Comparison of ENCODE assay signal across 9 mouse cellular contexts in genomic region chr13:42818378-42818777, GRCm38 (mm10).
A peak's percentile ranks its signal among the peaks of the same experiment; 100 is the strongest.
DNase-seq lines count a peak whose midpoint lies in the region; ATAC-seq and TF ChIP-seq lines count a peak whose summit lies in the region.
"Had no signal": no experiment of that assay in that cellular context is flagged by ENCODE, and none has a peak within 500 bp of the region (broad histone marks: within the 10 kb centered on the region; RNA-seq: fewer than 3 reads in every experiment).

No protein-coding gene starts in this region.

- no peak for ATAC-seq in heart, embryonic 11.5 days (replicated peaks; ENCODE audit: insufficient number of reproducible peaks, low FRiP score, low TSS enrichment)

- H3K4me2 ChIP-seq in heart, embryonic 11.5 days, result no peak overlapping the region
- H3K4me2 ChIP-seq: limb, embryonic 12.5 days had no signal

- H3K4me1 ChIP-seq in heart, adult 2 months (ENCODE audit: control insufficient read depth, insufficient read depth, low read length), result no peaks in the 10 kb centered on the region
- peaks cover 5% of the 10 kb centered on the region; the same call in 1 of the 2 replicates for H3K4me1 ChIP-seq in heart, embryonic 11.5 days (ENCODE audit: control insufficient read depth, insufficient read depth, low read length)
- H3K4me1 ChIP-seq: limb, embryonic 12.5 days had no signal

- 41% methylated on average over 10 of the region's 10 CpGs for WGBS in heart, adult 2 months
- WGBS in heart, embryonic 11.5 days (ENCODE audit: insufficient replicate concordance), result 43% methylated on average over 10 of the region's 10 CpGs

- intact Hi-C loops in heart, adult 2 months (cut with DNase I), result no loop called here

- TF ChIP-seq EP300 in heart, adult 2 months (IDR thresholded peaks at IDR 0.05; ENCODE audit: insufficient read depth, low read depth, low read length), result 0 out of 2 replicates have a peak, but pooled peaks have one; percentile 32

- no peak overlapping the region for H3K27ac ChIP-seq in heart, adult 2 months
- no peak overlapping the region for H3K27ac ChIP-seq in heart, embryonic 11.5 days (ENCODE audit: low read depth, low read length)
- H3K27ac ChIP-seq: limb, embryonic 12.5 days had no signal

- no peak overlapping the region for H3K4me3 ChIP-seq in heart, adult 2 months
- H3K4me3 ChIP-seq in heart, embryonic 11.5 days (ENCODE audit: low read depth, low read length), result no peak overlapping the region
- H3K4me3 ChIP-seq: limb, embryonic 12.5 days had no signal

- peaks cover 3% of the 10 kb centered on the region; the same call in 1 of the 2 replicates for H3K27me3 ChIP-seq in heart, adult 2 months (ENCODE audit: control insufficient read depth, insufficient read depth, low read length)
- H3K27me3 ChIP-seq in heart, embryonic 11.5 days (ENCODE audit: control insufficient read depth, insufficient read depth, low read length), result no peaks in the 10 kb centered on the region

- H3K79me2 ChIP-seq in heart, adult 2 months (replicated peaks; ENCODE audit: control insufficient read depth, insufficient read depth, low read length), result no peaks in the 10 kb centered on the region

- 0 out of 2 replicates have a peak, but pooled peaks cover 2% of the 10 kb centered on the region for H3K9me3 ChIP-seq in heart, embryonic 11.5 days (replicated peaks; ENCODE audit: control insufficient read depth, low read length)

- H3K36me3 ChIP-seq in heart, adult 2 months (ENCODE audit: control insufficient read depth, insufficient read depth, low read length), result no peaks in the 10 kb centered on the region
- H3K36me3 ChIP-seq in heart, embryonic 11.5 days (ENCODE audit: control insufficient read depth, insufficient read depth, low read length), result no peaks in the 10 kb centered on the region
- H3K36me3 ChIP-seq: limb, embryonic 12.5 days had no signal

- peak; percentile 78 for TF ChIP-seq CTCF in heart, adult 2 months (IDR thresholded peaks at IDR 0.05)

- TF ChIP-seq POLR2A in heart, adult 2 months (IDR thresholded peaks at IDR 0.05; ENCODE audit: insufficient read depth, low read depth, low read length), result no peak

- DNase-seq in heart, adult 2 months, result peak; percentile 49 to 76
- peak; percentile 66 for DNase-seq in A20 (ENCODE audit: low read depth, low spot score)
- DNase-seq in adrenal gland, adult 18-20 months (ENCODE audit: low spot score in 2 of 2), result peak; percentile 70
- DNase-seq in embryo, embryonic 10.5 days (ENCODE audit: low spot score), result peak; percentile 81
- DNase-seq in kidney, postnatal 14 days, result peak; percentile 65
- DNase-seq in natural killer cell, adult 2 months (ENCODE audit: low spot score in 2 of 2), result peak; percentile 16 to 47
- peak; percentile 81 for DNase-seq in thymus, postnatal 4 days

- no peak overlapping the region for H3K9ac ChIP-seq in heart, adult 2 months (ENCODE audit: low read depth, low read length)
- no peak overlapping the region for H3K9ac ChIP-seq in heart, embryonic 11.5 days (ENCODE audit: low read depth, low read length)
- H3K9ac ChIP-seq: limb, embryonic 12.5 days had no signal
